Mouse (Mus musculus) hindbrain, embryonic 13.5 days (tissue): ENCODE results near the gene Csmd2. TPM values are rescaled to one million over a fixed set of nuclear protein-coding genes. Genes with fewer than 3 reads are reported as not detected.

Experiments
- ATAC-seq: fragments of 200-750 bp; cut with Nextera tagmentation; 2 replicates; pipeline ENCODE4 v1.8.0; 2017; ENCODE audit warnings: moderate TSS enrichment; ENCODE audit not compliant: low FRiP score
- H3K27ac ChIP-seq: fragments of 300-500 bp; sonication (generic); 2 replicates; pipeline ENCODE4 v1.5.1; 2015; ENCODE audit warnings: inconsistent platforms, mild to moderate bottlenecking, moderate library complexity
- H3K27me3 ChIP-seq: fragments of 300-500 bp; sonication (generic); 2 replicates; pipeline ENCODE4 v1.6.1; 2015; ENCODE audit warnings: mild to moderate bottlenecking, inconsistent platforms
- H3K36me3 ChIP-seq: fragments of 300-500 bp; sonication (generic); 2 replicates; pipeline ENCODE4 v1.6.1; 2015; ENCODE audit warnings: mild to moderate bottlenecking, inconsistent platforms
- H3K4me1 ChIP-seq: fragments of 300-500 bp; sonication (generic); replicated peaks from 2 replicates; pipeline ENCODE4 v1.6.1; 2015; ENCODE audit warnings: inconsistent platforms
- H3K4me2 ChIP-seq: fragments of 300-500 bp; sonication (generic); 2 replicates; pipeline ENCODE4 v1.6.1; 2015; ENCODE audit warnings: inconsistent platforms, mild to moderate bottlenecking, moderate library complexity
- H3K4me3 ChIP-seq: fragments of 300-500 bp; sonication (generic); 2 replicates; pipeline ENCODE4 v1.5.1; 2015; ENCODE audit warnings: mild to moderate bottlenecking, inconsistent platforms
- H3K9ac ChIP-seq: fragments of 300-500 bp; sonication (generic); 2 replicates; pipeline ENCODE4 v1.6.1; 2015; ENCODE audit warnings: mild to moderate bottlenecking, inconsistent platforms
- H3K9me3 ChIP-seq: fragments of 300-500 bp; sonication (generic); 2 replicates; pipeline ENCODE4 v1.6.1; 2016; ENCODE audit warnings: inconsistent platforms
- WGBS: fragments of 180-500 bp; shearing (Covaris S2); methylation state at CpG from one replicate; pipeline ENCODE4 v1.1.7; 2015; 5-methylcytosine and 5-hydroxymethylcytosine counted together
- polyA plus RNA-seq: library from polyadenylated mRNA; unstranded; fragments of >200 nt; fragmentation: Nextera tagmentation; extraction: Ambion mirVana; gene quantifications from 2 replicates; pipeline ENCODE4 v1.2.1, GENCODE M21; 2015

Gene Csmd2
- polyA plus RNA-seq, 1 experiment from 2014 or later = 8.6 TPM

- no peak overlapping the region for H3K9ac ChIP-seq
- peaks cover 9% of the 10 kb centered on the region; the same call in 1 of the 2 replicates for H3K36me3 ChIP-seq
- H3K9me3 ChIP-seq = peaks cover 2% of the 10 kb centered on the region; the same call in 1 of the 2 replicates
- peak overlapping the region; percentile 46 for H3K27ac ChIP-seq
- no peaks in the 10 kb centered on the region for H3K27me3 ChIP-seq
- H3K4me3 ChIP-seq = no peak overlapping the region
- H3K4me1 ChIP-seq = peaks cover 10% of the 10 kb centered on the region
- 54% methylated on average over 9 of the region's 9 CpGs for WGBS
- no peak for ATAC-seq
- no peak overlapping the region for H3K4me2 ChIP-seq
Measured at GRCm38 (mm10) chr4:128407084-128407845, 419.6 kb downstream of the Csmd2 start.

DNA sequence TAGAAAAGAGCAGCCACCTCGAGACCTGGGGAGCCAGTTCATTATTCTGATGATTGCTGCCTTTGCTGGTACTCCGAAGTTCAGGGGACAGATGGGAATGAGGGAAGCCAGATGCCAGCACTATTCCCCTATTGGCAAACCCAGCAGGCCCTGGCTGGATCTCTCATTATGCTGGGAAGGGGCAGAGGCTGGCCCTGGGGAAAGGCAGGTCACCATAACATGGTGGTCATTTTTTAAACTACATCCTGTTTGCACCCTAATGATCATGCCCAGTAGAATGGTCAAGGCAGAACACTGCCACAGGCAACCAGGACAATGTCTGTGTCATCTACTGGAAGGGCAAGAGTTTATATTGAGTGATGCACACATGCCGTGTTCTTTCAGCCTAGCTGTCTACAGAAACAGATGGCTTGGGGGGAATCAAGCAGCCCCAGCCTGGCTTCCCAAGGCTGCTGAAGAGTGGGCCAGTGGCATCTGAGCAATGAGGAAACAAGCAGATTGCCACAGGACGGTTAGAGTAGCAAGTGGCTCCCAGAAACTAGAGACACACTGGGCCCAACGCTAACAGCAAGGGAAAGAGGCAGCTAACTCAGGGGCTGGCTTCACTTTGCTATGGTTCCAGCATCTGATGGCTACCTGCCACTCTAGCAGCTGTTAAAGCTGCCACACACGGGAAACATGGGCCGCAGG lies 424.4 kb downstream of the Csmd2 start:
- no peak overlapping the region for H3K4me2 ChIP-seq
- H3K9me3 ChIP-seq = no peaks in the 10 kb centered on the region
- ATAC-seq = no peak
- no peak overlapping the region for H3K9ac ChIP-seq
- 76% methylated on average over 7 of the region's 7 CpGs for WGBS
- no peak overlapping the region for H3K4me3 ChIP-seq
- H3K27me3 ChIP-seq = no peaks in the 10 kb centered on the region
- no peak overlapping the region for H3K27ac ChIP-seq
- peaks cover 22% of the 10 kb centered on the region for H3K4me1 ChIP-seq
- H3K36me3 ChIP-seq = peaks cover 20% of the 10 kb centered on the region; the same call in 1 of the 2 replicates

DNA sequence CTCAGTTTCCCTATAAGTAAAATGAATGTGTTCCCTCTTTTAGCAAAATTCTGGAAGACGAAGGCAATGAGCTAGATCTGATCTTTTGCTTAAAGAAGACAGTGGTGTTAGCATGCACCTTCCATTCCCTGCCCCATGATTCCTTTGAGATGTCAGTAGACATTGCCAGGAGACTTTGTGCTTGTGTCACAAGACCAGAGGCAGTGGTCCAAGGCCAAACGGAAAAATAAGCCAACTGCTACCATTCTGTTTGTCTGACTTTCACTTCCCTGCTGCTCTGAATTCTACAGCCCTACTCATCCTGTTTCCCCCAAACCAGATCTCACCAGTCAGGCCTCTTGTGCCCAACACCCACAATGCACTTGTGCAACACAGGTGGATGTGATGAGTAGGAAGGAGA lies 427.1 kb downstream of the Csmd2 start:
- 93% methylated on average over 2 of the region's 2 CpGs for WGBS

GRCm38 (mm10) chr4:128419988-128420617 lies 432.4 kb downstream of the Csmd2 start:
- Histone ChIP-seq H3K27ac (peak overlapping the region; percentile 58), H3K36me3 (peaks cover 22% of the 10 kb centered on the region; the same call in 1 of the 2 replicates), H3K9me3 (no peaks in the 10 kb centered on the region), H3K4me1 (peaks cover 37% of the 10 kb centered on the region), H3K9ac (no peak overlapping the region), H3K4me2 (no peak overlapping the region), H3K4me3 (no peak overlapping the region), H3K27me3 (no peaks in the 10 kb centered on the region)
- ATAC-seq = peak; percentile 71
- 38% methylated on average over 7 of the region's 7 CpGs for WGBS

More for the DNA sequence above, 427.1 kb downstream of the Csmd2 start:
- Histone ChIP-seq H3K27ac (no peak overlapping the region), H3K27me3 (no peaks in the 10 kb centered on the region), H3K4me3 (no peak overlapping the region), H3K4me2 (no peak overlapping the region), H3K9ac (no peak overlapping the region), H3K36me3 (peaks cover 27% of the 10 kb centered on the region; the same call in 1 of the 2 replicates), H3K9me3 (no peaks in the 10 kb centered on the region), H3K4me1 (peaks cover 18% of the 10 kb centered on the region)
- ATAC-seq = no peak

DNA sequence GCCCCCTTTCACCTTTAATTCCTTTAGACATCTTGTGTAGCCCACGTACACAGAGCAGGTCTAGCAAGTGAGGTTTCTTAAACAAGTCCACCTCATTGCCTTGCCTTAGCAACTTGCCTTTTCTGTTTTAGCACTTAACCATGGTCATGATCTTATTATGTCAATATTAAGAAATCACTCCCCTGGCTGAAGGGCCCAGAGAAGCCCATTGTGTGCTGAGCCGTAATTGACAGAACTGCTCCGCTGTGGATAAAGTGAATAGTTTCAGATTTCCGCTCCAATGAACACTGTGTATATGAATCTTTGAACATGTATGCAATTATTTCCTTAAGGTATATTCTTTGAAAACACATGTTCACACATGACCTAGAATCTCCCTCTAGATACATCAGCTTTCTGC lies 434.8 kb downstream of the Csmd2 start:
- 34% methylated on average over 4 of the region's 4 CpGs for WGBS
- Histone ChIP-seq H3K9ac (no peak overlapping the region), H3K9me3 (no peaks in the 10 kb centered on the region)

DNA sequence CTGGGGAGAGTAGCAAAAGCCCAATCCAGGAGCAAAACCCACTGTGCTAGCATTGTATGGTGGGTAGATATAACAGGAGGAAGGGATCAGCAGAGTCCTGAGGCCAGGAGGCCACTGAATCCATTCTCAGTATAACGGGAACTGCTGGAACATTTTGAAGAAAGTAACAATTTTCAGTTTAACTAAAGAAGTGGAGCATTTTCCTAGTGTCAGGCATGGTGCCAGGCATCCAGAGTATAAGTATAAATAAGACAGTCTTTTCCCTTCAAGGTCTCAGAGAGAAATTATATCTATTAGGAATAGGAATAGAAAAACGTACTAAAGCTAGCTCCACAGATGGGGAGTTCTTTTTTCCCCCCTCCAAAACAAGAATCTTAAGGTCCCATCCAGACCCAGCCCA lies 437.7 kb downstream of the Csmd2 start:
- H3K4me2 ChIP-seq = no peak overlapping the region
- H3K9ac ChIP-seq = no peak overlapping the region
- WGBS = 83% methylated on average over 2 of the region's 2 CpGs
- H3K27ac ChIP-seq = no peak overlapping the region
- H3K9me3 ChIP-seq = no peaks in the 10 kb centered on the region
- no peak for ATAC-seq
- no peaks in the 10 kb centered on the region for H3K27me3 ChIP-seq
- no peak overlapping the region for H3K4me3 ChIP-seq
- H3K36me3 ChIP-seq = 0 out of 2 replicates have a peak, but pooled peaks cover 10% of the 10 kb centered on the region
- peaks cover 53% of the 10 kb centered on the region for H3K4me1 ChIP-seq

More for the DNA sequence above, 434.8 kb downstream of the Csmd2 start:
- peaks cover 37% of the 10 kb centered on the region for H3K4me1 ChIP-seq
- no peak for ATAC-seq
- no peaks in the 10 kb centered on the region for H3K27me3 ChIP-seq
- H3K4me2 ChIP-seq = no peak overlapping the region
- H3K36me3 ChIP-seq = peaks cover 14% of the 10 kb centered on the region; the same call in 1 of the 2 replicates
- H3K4me3 ChIP-seq = no peak overlapping the region
- H3K27ac ChIP-seq = no peak overlapping the region; the same call in 1 of the 2 replicates

- Histone ChIP-seq H3K4me1 (peaks cover 37% of the 10 kb centered on the region), H3K27ac (no peak overlapping the region), H3K9ac (no peak overlapping the region), H3K36me3 (0 out of 2 replicates have a peak, but pooled peaks cover 4% of the 10 kb centered on the region), H3K4me2 (no peak overlapping the region), H3K9me3 (no peaks in the 10 kb centered on the region), H3K4me3 (no peak overlapping the region), H3K27me3 (no peaks in the 10 kb centered on the region)
- ATAC-seq = no peak
- 80% methylated on average over 14 of the region's 14 CpGs for WGBS
Measured at GRCm38 (mm10) chr4:128427261-128428030, 439.8 kb downstream of the Csmd2 start.

DNA sequence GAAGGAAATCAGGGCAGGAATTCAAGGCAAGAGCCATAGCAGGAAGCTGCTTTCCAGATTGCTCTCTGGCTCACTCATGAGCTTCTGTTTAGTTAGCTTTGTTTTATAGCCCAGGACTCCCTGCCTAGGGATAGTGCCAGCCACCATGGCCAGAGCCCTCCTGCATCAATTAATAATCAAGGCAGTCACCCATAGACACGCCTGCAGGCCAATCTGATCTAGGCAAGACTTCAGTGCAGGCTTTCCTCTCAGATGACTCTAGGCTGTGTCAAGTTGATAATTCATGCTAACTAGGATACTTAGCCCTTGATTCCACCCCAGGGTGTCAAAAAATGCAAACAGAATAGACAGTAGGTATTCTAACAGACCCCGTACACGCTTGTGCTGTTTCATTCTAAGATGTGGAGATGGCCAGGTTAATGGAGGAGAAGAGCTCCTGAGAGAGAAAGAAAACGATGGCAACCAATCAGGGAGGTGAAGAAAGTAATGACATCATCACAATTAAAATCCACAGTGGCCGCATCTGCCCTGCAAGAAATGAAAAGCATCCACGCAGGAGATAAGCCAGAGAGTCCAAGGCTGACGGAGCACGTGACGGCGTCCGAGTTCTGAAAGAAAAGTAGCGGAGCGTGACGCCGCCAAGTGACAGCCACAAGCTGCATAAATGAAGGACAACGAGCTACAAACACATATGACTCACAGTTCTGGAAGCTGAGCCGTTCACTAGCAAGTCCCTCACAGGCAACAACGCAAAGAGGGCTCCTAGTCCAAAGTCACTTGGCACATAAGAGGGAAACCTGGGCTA lies 440.8 kb downstream of the Csmd2 start:
- Histone ChIP-seq H3K4me2 (peak overlapping the region; percentile 20), H3K27me3 (no peaks in the 10 kb centered on the region)

GRCm38 (mm10) chr4:128429591-128429990 lies 441.9 kb downstream of the Csmd2 start:
- peaks cover 32% of the 10 kb centered on the region for H3K4me1 ChIP-seq
- H3K9ac ChIP-seq = no peak overlapping the region
- no peaks in the 10 kb centered on the region for H3K27me3 ChIP-seq
- 0 out of 2 replicates have a peak, but pooled peaks cover 4% of the 10 kb centered on the region for H3K36me3 ChIP-seq
- WGBS = 75% methylated on average over 8 of the region's 8 CpGs
- no peak for ATAC-seq
- H3K27ac ChIP-seq = 0 out of 2 replicates have a peak overlapping the region, but pooled peaks have one; percentile 78
- no peak overlapping the region for H3K4me3 ChIP-seq
- no peak overlapping the region for H3K4me2 ChIP-seq
- H3K9me3 ChIP-seq = no peaks in the 10 kb centered on the region

More for the DNA sequence above, 440.8 kb downstream of the Csmd2 start:
- Histone ChIP-seq H3K36me3 (0 out of 2 replicates have a peak, but pooled peaks cover 4% of the 10 kb centered on the region), H3K9me3 (no peaks in the 10 kb centered on the region), H3K4me3 (no peak overlapping the region), H3K27ac (peak overlapping the region; percentile 78), H3K9ac (0 out of 2 replicates have a peak overlapping the region, but pooled peaks have one; percentile 24), H3K4me1 (peaks cover 32% of the 10 kb centered on the region)
- WGBS = 33% methylated on average over 18 of the region's 18 CpGs
- ATAC-seq = peak; percentile 59; the same call in 1 of the 2 replicates

DNA sequence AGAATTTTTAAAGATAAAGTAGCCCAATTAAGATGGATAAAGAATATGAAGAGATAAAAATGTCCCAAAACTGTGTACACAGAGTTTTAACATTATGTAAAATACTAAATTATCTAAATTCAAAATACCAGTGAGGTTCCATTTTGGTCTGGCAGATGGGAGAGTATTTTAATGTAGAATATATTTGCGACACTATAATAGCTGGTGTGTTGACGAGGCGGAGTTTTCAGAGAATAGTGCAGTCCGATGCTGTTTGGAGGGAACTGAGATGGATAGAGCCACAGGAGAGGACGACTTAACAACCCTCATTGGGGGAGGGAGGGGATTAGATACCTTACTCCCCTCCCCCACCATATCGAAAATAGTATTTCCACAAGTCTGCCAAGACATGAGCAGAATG lies 452.9 kb downstream of the Csmd2 start:
- Histone ChIP-seq H3K9ac (no peak overlapping the region), H3K27me3 (no peaks in the 10 kb centered on the region), H3K4me3 (no peak overlapping the region), H3K4me1 (peaks cover 22% of the 10 kb centered on the region), H3K4me2 (no peak overlapping the region), H3K27ac (no peak overlapping the region), H3K36me3 (peaks cover 14% of the 10 kb centered on the region), H3K9me3 (no peaks in the 10 kb centered on the region)
- WGBS = 88% methylated on average over 6 of the region's 6 CpGs
- no peak for ATAC-seq

- Histone ChIP-seq H3K4me1 (peaks cover 29% of the 10 kb centered on the region), H3K9ac (no peak overlapping the region), H3K36me3 (peaks cover 14% of the 10 kb centered on the region), H3K9me3 (no peaks in the 10 kb centered on the region), H3K4me3 (no peak overlapping the region), H3K27me3 (no peaks in the 10 kb centered on the region), H3K27ac (no peak overlapping the region), H3K4me2 (no peak overlapping the region)
- WGBS = 83% methylated on average over 2 of the region's 2 CpGs
- no peak for ATAC-seq
Measured at GRCm38 (mm10) chr4:128441228-128441627, 453.6 kb downstream of the Csmd2 start.
